In genomic region chr5:125066479-125067471, GRCm38 (mm10) we compare ENCODE assay signal across 8 mouse cellular contexts.
DNase-seq lines count a peak whose midpoint lies in the region; ATAC-seq and TF ChIP-seq lines count a peak whose summit lies in the region.

No protein-coding gene starts in this region.

- DNase-seq in forebrain, embryonic 11.5 days (ENCODE audit: low spot score) = peak; percentile 85
- DNase-seq in adrenal gland, adult (ENCODE audit: inconsistent age in 2 of 2, low spot score in 1 of 2) = peak; percentile 86 to 96
- peak; percentile 83 for DNase-seq in embryo, embryonic 10.5 days (ENCODE audit: low spot score)
- peak; percentile 54 for DNase-seq in heart, postnatal 25 days (ENCODE audit: low spot score)
- DNase-seq in left cerebral cortex, adult 2 months (ENCODE audit: extremely low spot score in 1 of 2, low spot score in 2 of 2) = peak; percentile 74 to 84
- peak; percentile 65 for DNase-seq in midbrain, postnatal 0 days (ENCODE audit: low spot score)
- DNase-seq in spleen, postnatal 36 days (ENCODE audit: low spot score in 2 of 2) = peak; percentile 50 to 66

- ATAC-seq in forebrain, embryonic 11.5 days (replicated peaks; ENCODE audit: low FRiP score) = no peak
- no peak for ATAC-seq in forebrain, embryonic 12.5 days (ENCODE audit: low FRiP score)
- no peak for ATAC-seq in midbrain, postnatal 0 days (ENCODE audit: low FRiP score)

- no peaks in the 10 kb centered on the region for H3K9me3 ChIP-seq in forebrain, embryonic 11.5 days (ENCODE audit: control insufficient read depth, low read length)
- no peaks in the 10 kb centered on the region for H3K9me3 ChIP-seq in forebrain, embryonic 12.5 days
- no peaks in the 10 kb centered on the region for H3K9me3 ChIP-seq in midbrain, postnatal 0 days (ENCODE audit: low read length)

- no peak overlapping the region for H3K4me3 ChIP-seq in forebrain, embryonic 11.5 days (ENCODE audit: low read depth, low read length)
- H3K4me3 ChIP-seq in forebrain, embryonic 12.5 days (replicated peaks) = no peak overlapping the region
- H3K4me3 ChIP-seq in left cerebral cortex, adult 2 months = no peak overlapping the region
- no peak overlapping the region for H3K4me3 ChIP-seq in midbrain, postnatal 0 days (ENCODE audit: low read depth, low read length)

- peak; percentile 100 for TF ChIP-seq CTCF in left cerebral cortex, adult 2 months (IDR thresholded peaks at IDR 0.05)
- TF ChIP-seq CTCF in midbrain, postnatal 0 days (IDR thresholded peaks at IDR 0.05) = peak; percentile 91

- H3K4me2 ChIP-seq in forebrain, embryonic 11.5 days (ENCODE audit: low read depth, low read length, severe bottlenecking) = no peak overlapping the region
- no peak overlapping the region for H3K4me2 ChIP-seq in forebrain, embryonic 12.5 days
- H3K4me2 ChIP-seq in midbrain, postnatal 0 days (ENCODE audit: low read depth, low read length, poor library complexity, severe bottlenecking) = no peak overlapping the region

- intact Hi-C loops in heart, postnatal 25 days (cut with DNase I) = loop anchor here (2.0 to 5.0 kb wide), 2 partner anchors 40 to 44 kb away; no protein-coding TSS in a partner anchor
- intact Hi-C loops in left cerebral cortex, adult 2 months (cut with DNase I) = no loop called here

- H3K27ac ChIP-seq in forebrain, embryonic 11.5 days (ENCODE audit: low read depth, low read length) = no peak overlapping the region
- no peak overlapping the region for H3K27ac ChIP-seq in forebrain, embryonic 12.5 days
- H3K27ac ChIP-seq in left cerebral cortex, adult 2 months = no peak overlapping the region
- H3K27ac ChIP-seq in midbrain, postnatal 0 days (ENCODE audit: low read depth, low read length) = no peak overlapping the region

- no peaks in the 10 kb centered on the region for H3K4me1 ChIP-seq in forebrain, embryonic 11.5 days (replicated peaks; ENCODE audit: control insufficient read depth, insufficient read depth, low read length)
- peaks cover 33% of the 10 kb centered on the region for H3K4me1 ChIP-seq in forebrain, embryonic 12.5 days
- no peaks in the 10 kb centered on the region for H3K4me1 ChIP-seq in midbrain, postnatal 0 days (ENCODE audit: insufficient read depth, low read length)

- H3K9ac ChIP-seq in forebrain, embryonic 11.5 days (ENCODE audit: low read length) = no peak overlapping the region
- H3K9ac ChIP-seq in forebrain, embryonic 12.5 days = no peak overlapping the region
- no peak overlapping the region for H3K9ac ChIP-seq in midbrain, postnatal 0 days (replicated peaks; ENCODE audit: low read length, poor library complexity, severe bottlenecking)

- H3K27me3 ChIP-seq in forebrain, embryonic 11.5 days (ENCODE audit: control insufficient read depth, insufficient read depth, low read length) = no peaks in the 10 kb centered on the region
- H3K27me3 ChIP-seq in forebrain, embryonic 12.5 days = no peaks in the 10 kb centered on the region
- no peaks in the 10 kb centered on the region for H3K27me3 ChIP-seq in midbrain, postnatal 0 days (ENCODE audit: insufficient read depth, low read length)

- H3K36me3 ChIP-seq in forebrain, embryonic 11.5 days (ENCODE audit: control insufficient read depth, insufficient read depth, low read length) = no peaks in the 10 kb centered on the region; the same call in 1 of the 2 replicates
- peaks cover 58% of the 10 kb centered on the region for H3K36me3 ChIP-seq in forebrain, embryonic 12.5 days (replicated peaks)
- H3K36me3 ChIP-seq in midbrain, postnatal 0 days (ENCODE audit: insufficient read depth, low read length) = peaks cover 33% of the 10 kb centered on the region

- WGBS in forebrain, embryonic 11.5 days = 90% methylated on average over 13 of the region's 13 CpGs
- WGBS in forebrain, embryonic 12.5 days = 89% methylated on average over 13 of the region's 13 CpGs
- WGBS in midbrain, postnatal 0 days = 95% methylated on average over 13 of the region's 13 CpGs
